Mouse (Mus musculus) adrenal gland (tissue): ENCODE results near the gene Yjefn3.
"Not testable (repeated sequence)": the region's sequence is repeated elsewhere in the genome, so short reads cannot be mapped to it uniquely, and the experiment has no call there.

Source experiments
- intact Hi-C: fragments of 180-260 bp; cut with DNase I; formaldehyde crosslinking; loops from one replicate; pipeline ENCODE4 v1.15.1; 2025
- long read RNA-seq, 2 experiments: library from polyadenylated mRNA; unstranded; transcript quantifications; one replicate each; pipeline ENCODE4 v2.0.0; 2020; ENCODE audit warnings: borderline replicate concordance in 1 of 2; ENCODE audit not compliant: insufficient replicate concordance in 1 of 2

The Yjefn3 gene
- long read RNA-seq, experiment 1 = 0 reads
- long read RNA-seq, experiment 2, partial matches to known transcripts = 0 of 3 reads
- long read RNA-seq, experiment 2, other reads (novel, unspliced or antisense) = 3 of 3 reads

DNA sequence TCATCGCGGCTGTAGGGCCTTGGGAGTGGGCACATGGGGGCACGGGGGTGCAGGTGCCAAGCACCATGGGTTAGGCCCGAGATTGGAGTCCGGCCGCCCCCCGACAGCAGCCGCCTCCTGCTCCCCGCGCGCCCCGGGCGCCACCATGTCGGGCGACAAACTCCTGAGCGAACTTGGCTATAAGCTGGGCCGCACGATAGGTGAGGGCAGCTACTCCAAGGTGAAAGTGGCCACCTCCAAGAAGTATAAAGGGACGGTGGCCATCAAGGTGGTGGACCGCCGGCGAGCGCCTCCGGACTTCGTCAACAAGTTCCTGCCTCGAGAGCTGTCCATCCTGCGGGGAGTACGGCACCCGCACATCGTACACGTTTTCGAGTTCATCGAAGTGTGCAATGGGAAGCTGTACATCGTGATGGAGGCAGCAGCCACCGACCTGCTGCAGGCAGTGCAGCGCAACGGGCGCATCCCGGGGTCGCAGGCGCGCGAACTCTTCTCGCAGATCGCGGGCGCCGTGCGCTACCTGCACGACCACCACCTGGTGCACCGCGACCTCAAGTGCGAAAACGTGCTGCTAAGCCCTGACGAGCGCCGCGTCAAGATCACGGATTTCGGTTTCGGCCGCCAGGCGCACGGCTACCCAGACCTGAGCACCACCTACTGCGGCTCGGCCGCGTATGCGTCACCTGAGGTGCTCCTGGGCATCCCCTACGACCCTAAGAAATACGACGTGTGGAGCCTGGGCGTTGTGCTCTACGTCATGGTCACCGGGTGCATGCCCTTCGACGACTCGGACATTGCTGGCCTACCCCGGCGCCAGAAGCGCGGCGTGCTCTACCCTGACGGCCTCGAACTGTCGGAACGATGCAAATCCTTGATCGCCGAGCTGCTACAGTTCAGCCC, at the start of gene Yjefn3, which contains the start of the genes Tssk6 and Ndufa13:
Yjefn3 (minus strand) TSS at position 550 of the 900 bp plus-strand sequence.
Tssk6 (plus strand) TSS at position 22 of the 900 bp plus-strand sequence.
Ndufa13 (minus strand) TSS at position 396 of the 900 bp plus-strand sequence.
- intact Hi-C loops = no loop called here

DNA sequence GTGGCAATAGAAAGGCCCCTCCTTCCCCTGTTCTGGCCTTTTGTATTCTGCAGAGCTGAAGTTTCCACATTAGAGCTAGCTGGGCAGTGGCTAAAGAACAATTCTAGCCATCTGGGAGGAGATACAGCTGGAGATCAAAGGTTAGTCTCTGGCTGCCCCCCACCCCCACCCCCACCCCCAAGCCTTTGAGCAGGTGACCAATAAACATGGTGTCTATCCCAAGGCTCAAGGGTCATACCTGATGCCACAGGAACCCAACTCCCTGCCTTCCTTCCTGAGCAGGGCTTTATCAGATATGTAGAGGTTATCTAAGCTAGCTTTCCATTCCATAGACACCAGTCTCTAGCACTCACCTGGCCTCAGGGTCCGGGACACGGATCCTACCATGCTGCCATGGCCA, 47.8 kb upstream of the Yjefn3 start:
- intact Hi-C loops = no loop called here

DNA sequence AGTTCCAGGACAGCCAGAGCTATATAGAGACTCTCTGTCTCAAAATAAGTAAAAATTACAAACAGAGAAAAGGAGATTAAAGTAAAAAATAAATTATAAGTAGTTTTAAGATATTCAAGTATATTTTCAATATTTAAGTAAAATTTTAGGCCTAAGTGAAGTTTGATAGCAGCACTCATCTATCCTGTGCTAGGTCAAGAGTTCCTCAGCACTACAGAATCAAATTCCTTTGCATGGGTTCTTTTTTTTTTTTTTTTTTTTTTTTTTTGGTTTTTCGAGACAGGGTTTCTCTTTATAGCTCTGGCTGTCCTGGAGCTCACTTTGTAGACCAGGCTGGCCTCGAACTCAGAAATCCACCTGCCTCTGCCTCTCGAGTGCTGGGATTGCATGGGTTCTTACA, 40.0 kb upstream of the Yjefn3 start:
- intact Hi-C loops = not testable (repeated sequence)

DNA sequence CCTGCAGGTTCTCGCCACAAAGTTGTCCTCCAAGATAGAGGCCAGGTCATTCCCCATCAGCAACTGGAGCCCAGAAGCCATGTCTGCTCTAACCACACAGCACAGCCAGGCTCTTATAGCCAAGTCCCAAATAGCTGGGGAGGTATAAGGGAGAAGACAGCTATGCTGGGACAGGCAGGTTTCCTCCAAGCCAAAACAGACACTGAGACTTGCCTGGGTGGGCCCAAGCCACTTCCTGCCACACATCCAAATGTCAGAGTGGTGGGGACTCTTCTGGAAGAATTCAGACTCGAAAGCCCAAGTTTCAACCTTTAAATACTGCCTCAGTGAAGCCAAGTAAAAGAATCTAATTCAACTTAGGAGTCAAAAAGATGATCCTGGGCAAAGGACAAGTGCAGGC, 37.9 kb upstream of the Yjefn3 start:
- intact Hi-C loops = no loop called here

DNA sequence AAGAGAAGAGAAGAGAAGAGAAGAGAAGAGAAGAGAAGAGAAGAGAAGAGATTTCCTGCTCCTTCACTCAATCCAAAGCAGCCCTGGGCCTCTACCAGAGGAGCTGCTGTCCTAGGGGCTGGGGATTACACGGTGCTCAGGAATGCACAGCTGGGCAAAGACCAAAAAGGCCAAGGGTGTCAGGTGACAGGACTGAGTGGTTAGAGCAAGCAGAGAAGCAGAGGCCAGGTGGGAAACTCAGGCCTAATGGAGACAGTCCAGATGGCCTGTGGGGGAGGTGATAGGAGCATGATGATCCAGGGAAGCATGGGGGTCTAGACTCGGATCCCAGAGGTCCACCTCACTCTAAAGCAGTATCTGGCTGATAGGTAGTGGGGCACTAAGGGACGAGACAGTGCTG, 37.1 kb upstream of the Yjefn3 start:
- intact Hi-C loops = no loop called here

DNA sequence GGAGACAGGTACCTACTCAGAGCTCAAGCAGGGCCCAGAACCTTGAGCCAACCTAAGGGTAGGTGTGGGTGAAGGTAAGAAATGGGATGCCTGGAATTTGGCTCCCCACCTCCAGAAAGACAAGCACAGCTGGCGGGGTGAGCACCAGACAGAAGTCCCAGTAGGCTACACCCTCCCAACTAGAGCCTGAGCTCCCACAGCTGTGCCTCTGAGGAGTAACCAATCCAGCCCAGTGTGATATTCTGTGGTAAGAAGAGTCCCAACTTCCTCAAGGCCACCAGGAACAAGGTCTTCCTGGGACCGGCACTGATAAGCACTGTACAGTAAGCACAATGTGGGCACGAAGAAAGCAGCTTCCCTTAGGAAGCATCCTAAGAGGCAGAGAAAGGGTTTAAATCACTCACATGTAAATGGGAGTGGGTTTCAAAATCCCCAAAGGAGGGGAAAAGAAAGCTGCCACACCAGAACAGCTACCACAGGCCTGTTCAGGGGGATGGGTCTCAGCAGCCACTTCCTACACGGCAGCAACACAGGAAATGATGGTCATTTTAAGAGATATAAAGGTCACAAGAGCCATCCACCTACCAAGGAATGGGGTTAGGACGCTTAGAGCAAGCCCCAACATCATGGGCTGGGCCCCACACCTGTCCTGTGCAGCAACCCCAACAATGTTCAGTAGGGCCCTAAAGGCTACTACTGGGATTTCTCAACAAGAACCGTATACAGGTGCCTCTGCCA, 35.9 kb upstream of the Yjefn3 start:
- intact Hi-C loops = no loop called here

DNA sequence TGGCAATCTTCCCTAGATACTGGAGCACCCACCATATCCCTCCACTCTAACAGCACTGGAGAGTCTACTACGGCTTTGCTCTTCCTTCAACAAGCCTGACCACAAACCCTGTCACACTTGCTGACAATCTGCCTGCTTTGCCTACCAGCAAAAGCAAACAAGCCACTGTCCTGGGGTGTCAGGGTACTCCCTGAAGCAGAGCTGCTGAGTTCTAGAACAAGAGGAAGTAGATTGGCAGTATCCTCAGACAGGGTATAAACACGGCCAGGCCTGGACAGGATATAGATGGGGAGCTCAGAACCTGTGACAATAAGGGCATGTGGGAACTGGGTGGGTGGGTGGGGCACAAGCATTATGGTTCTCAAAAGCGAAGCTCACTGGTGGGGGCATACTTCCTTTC, 35.0 kb upstream of the Yjefn3 start:
- intact Hi-C loops = no loop called here

DNA sequence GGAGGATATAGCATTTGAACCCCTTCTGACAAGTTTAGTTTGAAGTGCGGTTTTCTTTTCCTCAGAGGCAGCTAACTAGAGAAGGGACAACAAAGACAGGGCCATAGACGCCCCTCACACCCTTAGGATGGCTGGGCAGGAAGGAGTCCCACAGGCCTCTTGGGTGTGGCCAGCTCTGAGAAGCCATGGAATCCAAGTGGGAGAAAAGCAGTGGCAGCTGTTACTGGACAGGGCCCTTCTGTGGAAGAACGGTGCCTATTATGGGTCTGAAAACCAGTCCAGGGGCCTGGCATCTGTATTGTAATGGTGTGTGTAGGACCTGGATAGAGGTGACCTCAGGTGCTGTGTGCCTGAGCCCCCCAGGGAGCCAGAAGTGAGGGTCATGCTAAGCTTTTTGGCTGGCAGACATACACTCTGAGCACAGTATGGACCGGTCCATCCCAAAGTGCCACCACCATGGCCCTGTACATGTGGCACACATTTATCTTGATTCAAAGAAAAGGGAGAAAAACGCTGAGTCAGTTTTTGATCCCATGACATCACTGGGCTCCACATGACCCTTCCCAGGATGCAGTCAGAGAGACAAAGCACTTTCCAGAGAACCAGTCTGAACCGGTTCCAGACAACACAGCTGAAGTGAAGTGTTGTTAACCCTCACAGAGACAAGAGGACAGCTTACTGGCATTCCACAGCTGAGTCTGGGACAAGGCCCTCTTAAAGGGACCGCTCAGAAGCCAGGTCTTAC, 33.7 kb upstream of the Yjefn3 start:
- intact Hi-C loops = no loop called here

DNA sequence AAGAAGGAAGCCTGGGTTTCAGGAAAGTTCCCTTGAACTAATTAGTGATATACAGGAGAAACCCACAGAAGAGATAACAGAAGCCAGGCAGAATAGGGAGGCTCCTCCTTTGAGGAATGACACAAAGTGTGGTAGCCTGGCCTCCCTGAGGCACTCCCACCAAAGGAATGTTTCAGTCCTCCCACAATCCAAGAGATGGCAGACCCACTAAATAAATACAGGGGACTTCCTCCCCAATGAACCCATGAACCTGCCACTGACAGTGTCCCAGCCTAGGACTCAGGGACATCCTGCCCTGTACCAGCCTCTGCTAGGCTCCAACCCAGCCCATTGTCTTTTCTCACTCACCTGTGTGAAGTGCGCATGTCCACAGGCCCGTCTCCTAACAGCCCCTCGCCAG, 32.9 kb upstream of the Yjefn3 start:
- intact Hi-C loops = no loop called here

DNA sequence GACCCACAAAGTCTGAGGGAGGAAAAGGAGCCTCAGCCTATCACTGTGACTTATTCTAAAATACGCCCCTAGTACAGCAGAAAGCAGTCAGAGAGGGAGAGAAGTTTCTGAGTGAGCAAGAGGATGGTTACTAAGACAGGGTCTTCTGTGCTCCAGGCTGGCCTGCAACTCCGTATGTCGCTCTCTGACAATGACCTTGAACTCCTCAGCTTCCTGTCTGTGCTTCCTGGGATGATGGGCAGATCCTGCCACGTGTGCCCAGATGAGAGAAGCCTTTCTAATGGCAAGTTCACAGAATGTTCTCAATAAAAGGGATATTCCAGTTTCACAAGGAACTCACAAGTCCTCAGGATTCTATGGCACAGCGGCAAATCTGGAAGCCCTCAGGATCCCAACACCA, 32.1 kb upstream of the Yjefn3 start:
- intact Hi-C loops = no loop called here

DNA sequence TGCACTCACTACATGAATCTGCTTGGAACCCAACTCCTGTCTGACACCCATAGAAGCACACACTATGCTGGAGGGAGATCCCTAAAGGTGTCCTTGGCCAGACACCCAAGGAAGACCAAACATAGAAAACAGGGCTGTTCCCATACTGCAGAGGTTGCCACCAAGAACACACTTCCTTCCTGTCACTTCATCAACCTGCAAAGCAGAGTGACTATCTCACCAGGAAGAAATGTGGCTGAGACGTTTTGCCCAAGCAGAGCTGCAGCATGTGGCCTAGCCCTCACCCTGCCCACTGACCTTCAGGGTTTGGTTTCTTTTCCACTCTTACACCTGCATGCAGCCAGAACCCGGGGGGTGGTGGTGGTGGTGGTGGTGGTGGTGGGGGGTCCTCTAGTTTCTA, 31.3 kb upstream of the Yjefn3 start:
- intact Hi-C loops = no loop called here

DNA sequence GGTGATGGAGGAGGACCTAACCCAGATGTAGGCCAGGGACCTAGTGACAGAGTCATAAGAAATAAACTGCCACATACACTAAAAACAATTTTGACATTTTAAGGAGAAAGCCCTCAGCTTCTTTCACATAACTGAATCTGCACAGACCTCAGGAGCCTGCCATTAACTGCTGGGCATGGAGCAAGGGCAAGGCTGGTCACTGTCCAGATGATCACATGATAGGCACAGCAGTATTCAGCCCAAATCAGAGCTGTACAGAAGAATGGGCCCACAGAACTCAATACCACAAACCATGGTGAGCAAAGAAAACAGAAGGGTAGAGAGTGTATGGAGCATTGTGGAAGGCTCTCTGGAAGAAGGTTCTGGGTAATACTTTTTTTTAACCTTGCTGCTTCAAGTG, 24.4 kb upstream of the Yjefn3 start:
- intact Hi-C loops = no loop called here

DNA sequence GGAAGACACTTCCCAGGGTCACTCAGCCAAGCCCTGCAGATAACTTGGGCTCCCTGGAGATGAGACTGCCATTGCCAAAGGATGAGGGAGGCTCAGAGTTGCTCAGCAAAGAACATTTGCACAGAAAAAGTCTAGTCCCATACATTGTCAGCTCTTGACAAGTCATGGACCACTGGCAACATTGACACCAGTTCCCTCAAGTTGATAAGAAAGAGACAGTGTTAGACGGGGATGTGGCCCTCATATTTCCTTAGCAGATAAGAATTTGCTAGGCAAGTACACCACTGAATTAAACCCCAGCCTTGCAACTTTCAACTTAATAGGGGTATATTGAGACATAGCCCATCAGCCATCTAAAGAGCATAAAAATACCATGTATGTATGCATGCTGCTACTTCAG, 21.5 kb upstream of the Yjefn3 start:
- intact Hi-C loops = no loop called here

DNA sequence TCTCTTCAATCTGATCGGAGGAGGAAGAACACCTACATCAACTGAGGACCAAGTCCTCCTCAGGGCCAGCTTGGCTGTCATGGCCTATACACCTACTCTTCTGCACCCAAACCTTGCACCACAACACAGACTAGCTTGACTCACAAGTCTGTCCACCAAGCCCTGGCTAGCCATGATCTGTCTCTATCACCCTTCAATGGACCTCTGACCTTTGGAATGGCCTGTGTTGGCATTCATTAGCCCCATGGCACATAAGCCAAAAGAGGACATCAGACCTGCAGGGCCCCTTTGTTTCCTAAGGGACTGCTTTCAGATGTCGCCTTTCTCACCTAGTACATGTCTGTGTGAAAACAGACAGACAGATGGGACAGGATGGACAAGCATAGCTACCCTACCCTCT, 18.6 kb upstream of the Yjefn3 start:
- intact Hi-C loops = no loop called here

DNA sequence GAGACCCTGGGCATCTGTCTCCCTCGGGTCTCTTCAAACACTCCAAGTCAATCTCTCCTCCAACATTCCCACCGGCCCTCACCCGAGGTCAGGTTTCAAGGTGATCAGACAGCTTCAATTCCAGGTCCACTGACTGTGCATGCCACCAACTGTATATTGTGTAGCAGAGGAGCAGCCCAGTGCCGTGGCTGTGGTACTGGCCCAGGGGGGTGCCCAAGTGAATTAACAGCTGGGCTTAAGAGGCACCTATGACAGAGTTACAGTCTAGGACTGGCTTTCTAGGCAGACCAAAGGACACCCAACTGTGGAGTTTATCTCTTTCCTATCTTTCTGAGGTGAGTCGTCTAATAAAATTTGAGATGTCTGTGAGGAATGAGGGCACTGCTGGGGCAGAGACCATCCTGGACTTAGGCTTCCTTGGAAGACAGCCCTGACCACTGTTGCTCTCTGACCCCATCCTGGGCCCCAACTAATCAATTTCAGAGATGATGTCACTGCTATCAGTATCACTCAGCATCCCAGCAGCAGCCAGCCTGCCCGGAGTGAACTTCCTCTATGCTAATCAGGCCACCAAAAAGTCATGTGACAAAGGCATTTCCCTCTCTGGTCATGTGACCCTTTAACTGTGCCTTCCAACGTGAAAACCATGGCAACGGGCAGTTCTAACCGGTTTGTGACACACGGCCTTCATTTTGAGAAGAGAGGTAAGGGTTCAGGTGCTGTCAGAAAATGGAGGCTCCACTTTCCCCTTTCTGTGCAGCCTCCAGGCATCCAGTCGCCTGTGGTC, 17.6 kb upstream of the Yjefn3 start:
- intact Hi-C loops = loop anchor here (1.0 kb wide), 1 partner anchor 81 kb away; no protein-coding TSS in a partner anchor

DNA sequence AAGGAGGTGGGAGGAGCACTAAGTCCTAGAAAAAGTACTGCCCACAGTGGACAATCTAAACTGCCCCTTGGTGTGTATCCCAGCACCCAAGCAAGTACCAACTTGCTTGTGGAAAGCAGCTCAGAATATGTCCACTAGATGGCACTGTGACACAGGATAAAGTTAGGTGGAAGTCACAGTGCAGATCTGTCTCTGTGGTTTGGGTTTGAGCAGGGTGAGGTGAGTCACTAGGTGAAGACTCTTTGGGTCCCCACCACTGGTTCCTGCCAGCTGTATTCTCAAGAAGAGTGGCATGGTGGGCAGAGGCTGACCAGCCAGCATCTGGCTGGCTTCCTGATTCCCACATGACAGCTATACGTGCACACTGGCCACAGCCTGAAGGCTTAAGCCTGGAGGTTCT, 16.5 kb upstream of the Yjefn3 start:
- intact Hi-C loops = loop anchor here (1.0 kb wide), 1 partner anchor 82 kb away; no protein-coding TSS in a partner anchor

DNA sequence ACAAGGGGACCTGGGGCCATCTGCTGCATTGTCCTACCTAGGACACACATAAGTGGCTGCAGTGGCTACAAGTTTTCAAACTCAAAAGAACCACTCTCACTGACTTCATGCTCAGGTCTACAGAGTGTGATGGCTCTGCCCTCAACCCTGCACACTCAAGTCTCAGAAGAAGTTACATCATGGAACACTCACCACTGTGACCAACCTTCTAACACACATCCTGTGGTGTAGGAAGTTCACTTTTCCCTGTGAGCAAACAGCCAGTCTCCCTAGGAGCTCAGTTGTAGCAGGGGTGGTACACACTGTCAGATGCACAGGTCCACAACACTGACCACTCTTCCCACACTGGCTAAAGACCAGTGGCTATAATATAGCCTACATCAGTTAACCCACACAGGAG, 16.0 kb upstream of the Yjefn3 start:
- intact Hi-C loops = no loop called here

DNA sequence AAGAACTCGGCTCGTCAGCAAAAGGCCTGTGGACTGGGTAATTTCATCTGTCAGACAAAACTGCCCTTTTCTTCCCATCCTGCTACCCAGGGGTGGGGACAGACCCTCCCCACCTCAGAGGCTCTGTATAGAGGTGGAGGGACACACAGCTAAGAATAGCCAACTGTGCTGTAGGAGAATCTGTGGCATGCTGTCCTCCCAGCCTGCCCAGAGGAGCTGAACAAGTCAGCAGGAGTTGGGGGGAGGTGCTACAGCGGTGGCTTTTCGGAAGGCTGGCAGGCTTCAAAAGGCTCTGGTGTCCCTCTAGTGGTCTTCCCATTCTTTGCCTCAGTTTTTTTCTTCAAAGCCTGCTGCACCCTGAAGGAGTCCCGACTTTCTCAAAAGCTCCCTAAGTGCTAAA, 13.2 kb upstream of the Yjefn3 start:
- intact Hi-C loops = no loop called here

DNA sequence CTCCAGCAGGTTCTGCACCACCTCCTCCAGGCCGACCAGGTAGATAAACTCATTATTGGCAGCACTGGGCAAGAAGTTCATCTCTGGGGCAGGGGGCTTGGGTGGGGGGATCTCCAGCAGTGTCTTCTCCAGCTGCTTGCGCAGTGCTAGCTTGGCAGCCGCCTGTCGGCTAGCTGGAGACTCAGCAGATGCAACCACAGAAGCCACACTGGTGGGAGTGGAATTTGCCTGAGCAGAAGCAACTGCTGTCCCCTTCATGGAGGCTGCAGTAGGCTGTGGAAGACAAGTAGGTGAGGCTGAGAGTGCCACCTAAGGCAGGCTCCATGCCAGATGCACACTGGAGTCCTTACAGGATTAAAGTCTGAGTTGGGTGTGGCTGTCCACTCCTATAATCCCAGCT, 12.0 kb upstream of the Yjefn3 start:
- intact Hi-C loops = no loop called here

DNA sequence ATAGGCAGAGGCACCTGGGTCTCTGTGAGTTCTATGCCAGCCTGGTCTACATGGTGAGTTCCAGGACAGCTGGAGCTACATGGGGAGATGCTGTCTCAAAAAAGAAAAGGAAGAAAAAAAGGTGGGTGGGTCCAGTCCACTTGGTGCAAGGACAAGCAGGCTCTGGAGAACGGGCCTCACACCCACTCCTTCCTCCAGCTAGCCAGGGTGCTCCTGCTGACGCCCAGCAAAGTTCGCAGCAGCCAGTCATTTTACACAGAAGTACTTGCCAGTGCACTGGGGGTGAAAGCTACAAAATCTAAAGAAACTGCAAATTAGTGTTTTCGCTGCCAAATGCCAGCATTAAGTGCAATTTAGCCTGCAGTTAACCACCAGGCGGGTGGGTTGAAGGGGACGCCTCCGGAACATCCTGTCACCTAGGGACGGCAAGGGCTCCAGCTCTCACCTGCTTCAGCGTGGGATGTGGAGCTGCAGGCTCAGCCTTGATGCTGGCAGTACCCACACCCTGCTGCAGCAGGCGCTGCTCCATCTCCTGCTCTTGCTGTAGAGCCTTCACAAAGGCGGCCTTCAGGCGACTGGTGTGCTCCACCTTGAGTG, 10.1 kb upstream of the Yjefn3 start:
- intact Hi-C loops = no loop called here
